ENCODE assay signal across 19 mouse cellular contexts in the genomic region with DNA sequence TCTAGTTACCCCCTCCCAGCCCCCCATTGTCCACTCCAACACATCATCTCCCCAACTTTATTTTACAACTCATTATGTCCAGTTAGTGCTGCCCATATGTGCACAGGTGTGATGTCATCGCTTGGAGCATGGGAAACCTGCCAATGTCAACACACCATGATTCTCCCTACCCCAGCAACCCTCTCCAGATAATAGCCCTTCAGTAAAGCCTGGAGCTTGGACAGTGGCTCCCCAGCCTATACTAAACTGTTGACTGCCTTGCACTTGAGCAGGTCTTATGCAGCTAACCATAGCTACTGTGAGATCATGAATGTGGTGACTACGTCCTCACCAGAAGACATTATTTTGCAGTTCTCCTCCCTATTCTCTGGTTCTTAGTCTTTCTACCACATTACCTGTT.
"Had no signal": no experiment of that assay in that cellular context is flagged by ENCODE, and none has a peak within 500 bp of the region (broad histone marks: within the 10 kb centered on the region; RNA-seq: fewer than 3 reads in every experiment).

No protein-coding gene starts in this region.

- H3K9me3 ChIP-seq: limb, embryonic 12.5 days; limb, embryonic 15.5 days; liver, embryonic 12.5 days; liver, embryonic 15.5 days; midbrain, embryonic 10.5 days; neural tube, embryonic 12.5 days; neural tube, embryonic 15.5 days had no signal

- H3K36me3 ChIP-seq: limb, embryonic 12.5 days; limb, embryonic 15.5 days; liver, embryonic 12.5 days; liver, embryonic 15.5 days; midbrain, embryonic 10.5 days; neural tube, embryonic 12.5 days; neural tube, embryonic 15.5 days had no signal

- H3K27ac ChIP-seq: limb, embryonic 12.5 days; limb, embryonic 15.5 days; liver, embryonic 12.5 days; liver, embryonic 15.5 days; midbrain, embryonic 10.5 days; neural tube, embryonic 12.5 days; neural tube, embryonic 15.5 days had no signal

- DNase-seq: kidney, adult 2 months; kidney, postnatal 14 days; kidney, postnatal 4 days; left cerebral cortex, postnatal 4 days; lung, adult 2 months; midbrain, embryonic 14.5 days; right cerebral cortex, adult 18-20 months; right cerebral cortex, postnatal 14 days; right cerebral cortex, postnatal 4 days; thymus, postnatal 25 days had no signal

- H3K4me3 ChIP-seq: limb, embryonic 12.5 days; limb, embryonic 15.5 days; liver, embryonic 12.5 days; liver, embryonic 15.5 days; megakaryocyte, embryonic 14.5 days; midbrain, embryonic 10.5 days; neural tube, embryonic 12.5 days; neural tube, embryonic 15.5 days had no signal

- H3K27me3 ChIP-seq: limb, embryonic 12.5 days; limb, embryonic 15.5 days; liver, embryonic 12.5 days; liver, embryonic 15.5 days; megakaryocyte, embryonic 14.5 days; neural tube, embryonic 12.5 days; neural tube, embryonic 15.5 days had no signal

- H3K4me2 ChIP-seq: limb, embryonic 12.5 days; limb, embryonic 15.5 days; liver, embryonic 12.5 days; liver, embryonic 15.5 days; neural tube, embryonic 12.5 days; neural tube, embryonic 15.5 days had no signal

- H3K4me1 ChIP-seq: limb, embryonic 12.5 days; limb, embryonic 15.5 days; liver, embryonic 12.5 days; liver, embryonic 15.5 days; megakaryocyte, embryonic 14.5 days; midbrain, embryonic 10.5 days; neural tube, embryonic 12.5 days; neural tube, embryonic 15.5 days had no signal

- ATAC-seq: intestine, postnatal 0 days; liver, embryonic 12.5 days had no signal

- H3K9ac ChIP-seq: limb, embryonic 12.5 days; limb, embryonic 15.5 days; liver, embryonic 12.5 days; liver, embryonic 15.5 days; neural tube, embryonic 12.5 days; neural tube, embryonic 15.5 days had no signal
